Mouse (Mus musculus) cortical plate, adult 2 months (tissue): Measurements from ENCODE around the gene Gstt2. TPM values are rescaled to one million over a fixed set of nuclear protein-coding genes. Genes with fewer than 3 reads are reported as not detected.

Experiments used
- H3K27ac ChIP-seq: fragments of 200-500 bp; 2 replicates; pipeline ENCODE4 v1.5.1; 2012; ENCODE audit warnings: low read length, control low read depth, inconsistent platforms; ENCODE audit not compliant: insufficient read depth
- H3K4me1 ChIP-seq: fragments of 200-500 bp; 2 replicates; pipeline ENCODE4 v1.6.1; 2011; ENCODE audit warnings: low read length; ENCODE audit not compliant: control insufficient read depth, insufficient read depth
- H3K4me3 ChIP-seq: fragments of 200-500 bp; 2 replicates; pipeline ENCODE4 v1.5.1; 2011; ENCODE audit warnings: mild to moderate bottlenecking, low read length, control low read depth; ENCODE audit not compliant: insufficient read depth
- CTCF ChIP-seq: fragments of 200-500 bp; IDR thresholded peaks from 2 replicates; pipeline ENCODE4 v1.5.1; 2011; ENCODE audit warnings: mild to moderate bottlenecking, control low read depth, low read length; ENCODE audit not compliant: insufficient read depth; ENCODE audit errors: extremely low read depth
- POLR2A ChIP-seq: fragments of 200-500 bp; IDR thresholded peaks from 2 replicates; pipeline ENCODE4 v1.6.1; 2011; ENCODE audit warnings: mild to moderate bottlenecking, low read length, control low read depth; ENCODE audit not compliant: insufficient read depth; ENCODE audit errors: extremely low read depth
- polyA plus RNA-seq: library from polyadenylated mRNA; depleted of rRNA; stranded (reverse); fragments of >200 nt; gene quantifications from 2 replicates; pipeline ENCODE4 v1.2.3, GENCODE M21; 2012

The Gstt2 gene
- polyA plus RNA-seq, 1 experiment: 17.1 TPM

GRCm38 (mm10) chr10:75839092-75839491 lies 1.9 kb upstream of the Gstt2 start:
- H3K4me1 ChIP-seq: no peaks in the 10 kb centered on the region
- H3K27ac ChIP-seq: no peak overlapping the region
- TF ChIP-seq CTCF (no peak), POLR2A (no peak)
- no peak overlapping the region for H3K4me3 ChIP-seq

GRCm38 (mm10) chr10:75835761-75836531 lies 1.3 kb downstream of the Gstt2 start:
- H3K4me1 ChIP-seq: no peaks in the 10 kb centered on the region
- peak overlapping the region; percentile 4; the same call in 1 of the 2 replicates for H3K4me3 ChIP-seq
- no peak overlapping the region for H3K27ac ChIP-seq
- TF ChIP-seq POLR2A: no peak
- TF ChIP-seq CTCF: no peak

DNA sequence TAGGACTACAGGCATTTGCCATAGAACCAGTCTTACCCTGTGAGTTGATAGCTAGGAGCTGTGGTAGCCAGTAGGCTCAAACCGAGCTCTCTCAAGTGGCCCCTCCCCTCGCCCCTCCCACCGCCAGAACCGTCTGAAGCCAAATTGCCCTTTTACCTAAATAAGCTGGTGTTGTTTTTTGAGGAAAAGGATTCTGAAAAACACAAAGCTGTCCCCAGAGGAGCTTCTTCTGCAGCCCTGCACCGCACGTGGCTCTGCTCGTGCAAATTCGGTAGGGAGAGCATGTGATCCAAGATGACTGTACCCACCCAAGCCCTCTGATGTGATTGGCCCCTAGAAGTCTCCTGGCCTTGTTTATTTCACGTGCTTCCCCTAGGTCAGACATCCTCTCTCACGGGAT lies 1.9 kb downstream of the Gstt2 start:
- Histone ChIP-seq H3K4me3 (peak overlapping the region; percentile 4; the same call in 1 of the 2 replicates), H3K27ac (no peak overlapping the region), H3K4me1 (no peaks in the 10 kb centered on the region)
- no peak for TF ChIP-seq POLR2A
- no peak for TF ChIP-seq CTCF

- no peaks in the 10 kb centered on the region for H3K4me1 ChIP-seq
- peak overlapping the region; percentile 29 for H3K4me3 ChIP-seq
- 0 out of 2 replicates have a peak overlapping the region, but pooled peaks have one; percentile 6 for H3K27ac ChIP-seq
- TF ChIP-seq CTCF: no peak
- no peak for TF ChIP-seq POLR2A
These were observed 2.5 kb downstream of the Gstt2 start for GRCm38 (mm10) chr10:75834721-75835120.

GRCm38 (mm10) chr10:75834250-75834649 lies 3.0 kb downstream of the Gstt2 start:
- no peaks in the 10 kb centered on the region for H3K4me1 ChIP-seq
- peak overlapping the region; percentile 29 for H3K4me3 ChIP-seq
- TF ChIP-seq POLR2A: no peak
- no peak for TF ChIP-seq CTCF
- H3K27ac ChIP-seq: 0 out of 2 replicates have a peak overlapping the region, but pooled peaks have one; percentile 6

- no peaks in the 10 kb centered on the region for H3K4me1 ChIP-seq
- peak overlapping the region; percentile 29; the same call in 1 of the 2 replicates for H3K4me3 ChIP-seq
- TF ChIP-seq POLR2A (no peak), CTCF (no peak)
- H3K27ac ChIP-seq: no peak overlapping the region
These were observed 3.7 kb downstream of the Gstt2 start for GRCm38 (mm10) chr10:75833456-75834080.

DNA sequence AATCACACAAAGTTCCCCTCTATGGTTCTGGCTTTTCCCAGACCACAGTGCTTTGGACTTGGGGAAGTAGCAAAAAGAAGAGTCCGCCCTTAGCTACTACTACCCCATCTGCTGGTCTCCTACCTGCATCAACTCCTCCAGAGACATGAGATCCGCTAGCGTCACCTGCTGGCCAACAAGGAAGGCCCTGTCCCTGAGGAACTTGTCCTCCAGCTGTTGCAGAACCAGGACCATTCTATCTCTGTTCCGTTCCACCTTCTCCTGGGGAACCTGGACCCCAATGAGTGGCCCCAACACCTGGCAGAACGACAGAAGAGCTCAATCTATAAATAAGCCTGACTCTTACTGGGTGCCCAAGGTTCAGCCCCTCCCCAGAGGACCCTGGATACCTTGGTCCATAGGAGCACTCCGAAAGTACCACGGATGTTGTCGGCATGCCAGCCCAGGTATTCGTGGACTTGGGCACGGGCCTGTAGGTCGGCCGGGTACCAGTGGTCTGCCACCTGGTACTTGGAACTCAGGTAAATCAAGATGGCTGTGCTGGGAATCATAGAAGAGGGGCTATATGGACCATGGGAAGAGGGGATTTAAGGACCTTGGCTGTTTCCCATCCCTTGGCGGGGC lies 4.8 kb downstream of the Gstt2 start:
- Histone ChIP-seq H3K27ac (no peak overlapping the region), H3K4me1 (no peaks in the 10 kb centered on the region), H3K4me3 (no peak overlapping the region)
- peak; percentile 90 for TF ChIP-seq CTCF
- no peak for TF ChIP-seq POLR2A

DNA sequence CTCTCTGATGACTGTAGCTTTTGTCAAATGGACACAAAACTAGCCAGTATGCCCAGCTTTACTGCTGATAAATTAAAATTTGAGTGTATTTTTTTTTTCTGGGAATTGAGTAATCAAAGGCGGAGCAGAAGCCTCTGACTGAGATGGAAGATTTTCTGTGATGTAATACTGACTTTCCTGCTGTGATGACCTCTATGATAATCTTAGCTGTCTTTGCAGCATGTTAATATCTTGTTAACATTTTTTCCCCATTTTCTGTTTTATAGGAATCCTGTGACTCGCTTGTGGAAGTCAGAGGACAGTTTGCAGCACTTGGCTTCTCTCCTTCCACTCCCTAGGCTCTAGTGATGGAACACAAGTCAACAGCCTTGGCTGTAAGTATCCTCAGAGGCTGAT lies 7.0 kb downstream of the Gstt2 start:
- Histone ChIP-seq H3K4me1 (no peaks in the 10 kb centered on the region), H3K27ac (no peak overlapping the region), H3K4me3 (no peak overlapping the region)
- TF ChIP-seq POLR2A: no peak
- no peak for TF ChIP-seq CTCF

GRCm38 (mm10) chr10:75829529-75830274 lies 7.5 kb downstream of the Gstt2 start:
- H3K4me1 ChIP-seq: no peaks in the 10 kb centered on the region
- H3K27ac ChIP-seq: no peak overlapping the region
- H3K4me3 ChIP-seq: no peak overlapping the region
- TF ChIP-seq CTCF: no peak
- no peak for TF ChIP-seq POLR2A

DNA sequence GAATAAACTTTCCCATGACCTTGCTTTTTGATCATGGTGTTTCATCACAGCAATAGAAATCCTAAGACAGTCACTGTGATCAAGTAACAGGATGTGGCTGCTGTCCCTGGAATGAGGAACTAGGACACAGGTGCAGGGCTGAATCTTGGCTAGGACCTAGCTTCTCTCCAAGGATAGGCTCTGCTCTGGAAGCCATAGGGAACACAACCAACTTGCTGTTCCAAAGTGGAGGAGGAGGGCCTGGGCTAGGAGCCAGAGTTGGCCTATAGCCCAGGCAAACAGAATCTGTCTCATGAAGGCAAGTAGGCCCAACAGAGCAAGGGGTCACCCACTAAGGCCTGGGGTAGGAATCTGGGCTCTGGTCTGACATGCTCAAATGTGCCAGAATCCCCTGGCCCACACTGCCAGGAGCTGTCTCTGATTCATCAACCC lies 8.7 kb downstream of the Gstt2 start:
- no peak overlapping the region for H3K4me3 ChIP-seq
- H3K4me1 ChIP-seq: no peaks in the 10 kb centered on the region
- no peak overlapping the region for H3K27ac ChIP-seq
- TF ChIP-seq CTCF: no peak
- no peak for TF ChIP-seq POLR2A
